Mouse (Mus musculus) MEL (cell line): ENCODE measurements at regions not wholly inside any gene's neighbourhood (a gene's known extent, or its start where the extent isn't known, plus 50 kb on each side); places are given as distances from the start of the nearest gene placed in this dataset.

Source experiments
- CHD2 ChIP-seq: IDR thresholded peaks from 2 replicates; pipeline ENCODE4 v1.6.1; 2011; ENCODE audit warnings: low read length, improper control_type of control experiment
- CTCF ChIP-seq, 3 experiments: IDR thresholded peaks in 2 of 3; conservative IDR thresholded peaks in 1 of 3; 2 replicates each; pipeline ENCODE4 v1.5.1; 2011 to 2012; ENCODE audit warnings: low read length in 3 of 3, low read depth in 2 of 3, mild to moderate bottlenecking in 2 of 3, improper control_type of control experiment in 1 of 3, inconsistent platforms in 1 of 3, mixed read lengths in 1 of 3, moderate library complexity in 1 of 3; ENCODE audit not compliant: control insufficient read depth in 1 of 3, insufficient read depth in 1 of 3, poor library complexity in 1 of 3, severe bottlenecking in 1 of 3
- E2F4 ChIP-seq: IDR thresholded peaks from 2 replicates; pipeline ENCODE4 v1.6.1; 2011; ENCODE audit warnings: low read depth, low read length, improper control_type of control experiment, borderline replicate concordance
- EP300 ChIP-seq, 2 experiments: IDR thresholded peaks; 2 replicates each; pipeline ENCODE4 v1.6.1; 2011; ENCODE audit warnings: improper control_type of control experiment in 2 of 2, low read length in 2 of 2, low read depth in 1 of 2, mild to moderate bottlenecking in 1 of 2
- MAFK ChIP-seq: IDR thresholded peaks from 2 replicates; pipeline ENCODE4 v1.6.1; 2011; ENCODE audit warnings: low read depth, mild to moderate bottlenecking, low read length, improper control_type of control experiment, borderline replicate concordance
- POLR2A ChIP-seq, 2 experiments: IDR thresholded peaks; 2 replicates each; pipeline ENCODE4 v1.6.1; 2011 to 2012; ENCODE audit warnings: low read length in 2 of 2, mild to moderate bottlenecking in 2 of 2, control low read depth in 1 of 2, improper control_type of control experiment in 1 of 2, low read depth in 1 of 2, moderate library complexity in 1 of 2; ENCODE audit not compliant: control insufficient read depth in 1 of 2, insufficient read depth in 1 of 2, poor library complexity in 1 of 2
- SMC3 ChIP-seq: IDR thresholded peaks from 2 replicates; pipeline ENCODE4 v1.6.1; 2011; ENCODE audit warnings: low read depth, low read length, improper control_type of control experiment
- USF1 ChIP-seq: IDR thresholded peaks from 2 replicates; pipeline ENCODE4 v1.6.1; 2014; ENCODE audit warnings: low read depth, mild to moderate bottlenecking, inconsistent platforms, low read length, improper control_type of control experiment, moderate library complexity
- ZNF384 ChIP-seq: IDR thresholded peaks from 2 replicates; pipeline ENCODE4 v1.6.1; 2012; ENCODE audit warnings: low read depth, mild to moderate bottlenecking, inconsistent platforms, low read length, improper control_type of control experiment

- TF ChIP-seq ZNF384 (no peak), CTCF (IDR thresholded peaks at IDR 0.05 in 2 of 3, conservative IDR thresholded peaks at IDR 0.05 in 1 of 3; ENCODE audit: control insufficient read depth in 1 of 3, insufficient read depth in 1 of 3, low read depth in 2 of 3, low read length in 3 of 3, poor library complexity in 1 of 3, severe bottlenecking in 1 of 3) (no peak), CHD2 (no peak), POLR2A (IDR thresholded peaks at IDR 0.05; ENCODE audit: control insufficient read depth in 1 of 2, insufficient read depth in 1 of 2, low read depth in 1 of 2, low read length in 2 of 2, poor library complexity in 1 of 2) (no peak), SMC3 (no peak), E2F4 (no peak), MAFK (no peak), EP300 (IDR thresholded peaks at IDR 0.05; ENCODE audit: low read depth in 1 of 2, low read length in 2 of 2) (no peak), USF1 (no peak)
Observed at GRCm38 (mm10) chr4:8956312-8957022, 717.6 kb upstream of the Car8 start.
